Mouse (Mus musculus) spleen, embryonic (tissue): ENCODE results near the gene 4930579F01Rik.
"Not testable (repeated sequence)": the region's sequence is repeated elsewhere in the genome, so short reads cannot be mapped to it uniquely, and the experiment has no call there.

ENCODE experiments used
- CTCF ChIA-PET: fragments of 350-600 bp; sonication (Branson Sonifier 250); formaldehyde crosslinking; loops from one replicate; lab custom pipeline; 2022; lab: Charles Lee

The 4930579F01Rik gene

GRCm38 (mm10) chr3:138144642-138145171, 48.9 kb downstream of the 4930579F01Rik start, which contains the start of gene Mttp:
TSS of gene Mttp (minus strand) at chr3:138144968.
- CTCF ChIA-PET = interaction anchor here (0.5 to 1.6 kb wide), 6 partner anchors 154 to 387 kb away, joined by 3 to 26 read pairs (median 4); partner anchors contain the start of gene H2afz

- CTCF ChIA-PET = interaction anchor here (0.5 to 1.6 kb wide), 6 partner anchors 153 to 388 kb away, joined by 3 to 12 read pairs (median 4); no protein-coding TSS in a partner anchor
These were observed 49.5 kb downstream of the 4930579F01Rik start for GRCm38 (mm10) chr3:138144060-138144641.

GRCm38 (mm10) chr3:138143315-138144059, 50.1 kb downstream of the 4930579F01Rik start, which contains the start of gene Trmt10a:
TSS of gene Trmt10a (plus strand) at chr3:138143448.
- CTCF ChIA-PET = interaction anchor here (0.7 to 1.6 kb wide), 4 partner anchors 152 to 366 kb away, joined by 3 to 12 read pairs (median 4); no protein-coding TSS in a partner anchor

- CTCF ChIA-PET = no interaction called here
These were observed 50.8 kb downstream of the 4930579F01Rik start for GRCm38 (mm10) chr3:138142733-138143314.

DNA sequence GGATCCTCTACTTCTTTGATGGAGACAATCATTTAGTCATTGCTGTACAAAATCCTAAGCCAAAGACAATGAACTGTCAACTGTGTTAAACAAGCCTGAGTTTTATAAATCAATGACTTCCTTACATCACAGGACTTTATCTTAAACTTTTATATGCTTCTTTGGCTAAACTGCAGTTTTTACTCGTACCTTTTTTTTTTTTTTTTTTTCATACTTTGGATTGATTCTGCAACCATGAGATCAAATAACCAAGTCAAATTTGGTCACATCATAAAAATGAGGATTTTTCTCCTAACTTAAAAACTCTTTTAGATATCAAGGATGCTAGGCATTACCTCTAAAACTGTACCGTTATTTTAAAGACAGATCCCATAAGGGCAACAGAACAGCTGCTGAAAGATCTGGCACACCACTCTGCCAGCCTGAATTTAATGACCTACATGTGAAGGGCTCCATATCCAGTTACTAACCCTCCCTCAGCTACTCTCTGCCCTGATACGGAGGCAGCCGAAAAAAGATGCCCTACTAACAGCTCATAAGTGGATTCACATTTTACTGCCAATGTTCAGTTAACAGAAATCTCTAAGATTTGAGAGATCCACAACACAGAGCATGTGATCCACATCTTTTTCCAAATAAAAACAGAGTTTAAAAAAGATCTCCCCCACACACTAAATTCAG, 51.4 kb downstream of the 4930579F01Rik start:
- CTCF ChIA-PET = no interaction called here

GRCm38 (mm10) chr3:138139663-138140062, 54.0 kb downstream of the 4930579F01Rik start:
- CTCF ChIA-PET = no interaction called here

- CTCF ChIA-PET = not testable (repeated sequence)
These were observed 55.5 kb downstream of the 4930579F01Rik start for GRCm38 (mm10) chr3:138138146-138138545.

DNA sequence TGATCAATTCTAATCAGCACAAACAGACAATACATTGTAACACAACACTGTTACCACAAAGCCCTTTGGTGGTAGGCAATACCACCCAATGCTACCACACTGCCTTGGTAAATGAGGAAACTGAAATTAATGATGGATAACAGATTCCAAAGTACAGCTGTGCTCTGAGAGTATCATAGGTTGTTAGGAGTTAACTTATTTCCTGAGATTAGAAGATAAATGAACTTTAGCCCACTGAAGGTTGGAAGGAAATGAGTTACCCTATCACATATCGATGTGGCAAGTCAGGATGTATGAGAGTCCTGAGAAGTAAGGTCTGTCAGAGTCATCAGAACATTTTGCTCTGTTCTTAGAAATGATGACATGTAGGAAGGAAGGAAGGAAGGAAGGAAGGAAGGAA, 59.1 kb downstream of the 4930579F01Rik start:
- CTCF ChIA-PET = no interaction called here

GRCm38 (mm10) chr3:138133916-138134315, 59.7 kb downstream of the 4930579F01Rik start:
- CTCF ChIA-PET = no interaction called here

GRCm38 (mm10) chr3:138133463-138133862, 60.2 kb downstream of the 4930579F01Rik start:
- CTCF ChIA-PET = no interaction called here

- CTCF ChIA-PET = no interaction called here
These were observed 62.5 kb downstream of the 4930579F01Rik start for GRCm38 (mm10) chr3:138131168-138131567.

DNA sequence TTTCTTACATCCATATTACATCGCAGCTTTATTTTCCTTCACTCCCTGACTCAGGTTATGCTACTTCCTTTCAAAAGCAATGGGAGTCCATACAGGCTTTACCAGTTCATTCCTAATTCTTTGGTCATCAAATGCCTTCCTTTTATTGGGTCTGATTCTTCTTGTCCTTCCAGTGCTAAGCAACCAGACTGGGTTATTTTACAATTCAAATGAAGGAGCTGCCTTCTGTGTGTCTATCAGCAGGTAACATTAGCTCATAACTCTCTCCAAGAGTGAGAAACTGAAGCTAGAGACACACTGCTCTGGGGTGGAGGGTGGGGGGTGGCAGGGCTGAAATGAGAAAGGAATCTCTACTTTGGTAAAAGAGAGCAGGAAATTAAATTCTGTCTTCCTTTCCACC, 62.9 kb downstream of the 4930579F01Rik start:
- CTCF ChIA-PET = no interaction called here

DNA sequence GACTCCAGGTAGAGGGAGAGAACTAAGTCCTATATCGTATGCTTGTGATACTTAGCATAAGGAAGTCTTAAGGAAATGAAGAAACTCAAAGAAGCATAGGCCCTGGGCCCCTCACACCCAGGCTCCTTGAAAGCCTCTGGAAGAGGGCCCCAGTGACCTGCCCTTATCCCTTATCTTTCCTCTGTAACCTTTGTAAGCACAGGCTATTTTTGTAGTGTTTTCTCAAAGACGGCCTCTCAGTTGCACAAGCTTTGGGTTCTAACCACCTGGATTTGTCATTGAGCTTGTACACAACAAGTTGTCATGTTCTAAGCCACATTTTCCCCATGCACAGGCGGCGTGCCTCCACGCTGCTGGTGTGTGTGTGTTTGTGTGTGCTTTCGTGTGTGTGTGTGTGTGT, 64.5 kb downstream of the 4930579F01Rik start:
- CTCF ChIA-PET = no interaction called here

DNA sequence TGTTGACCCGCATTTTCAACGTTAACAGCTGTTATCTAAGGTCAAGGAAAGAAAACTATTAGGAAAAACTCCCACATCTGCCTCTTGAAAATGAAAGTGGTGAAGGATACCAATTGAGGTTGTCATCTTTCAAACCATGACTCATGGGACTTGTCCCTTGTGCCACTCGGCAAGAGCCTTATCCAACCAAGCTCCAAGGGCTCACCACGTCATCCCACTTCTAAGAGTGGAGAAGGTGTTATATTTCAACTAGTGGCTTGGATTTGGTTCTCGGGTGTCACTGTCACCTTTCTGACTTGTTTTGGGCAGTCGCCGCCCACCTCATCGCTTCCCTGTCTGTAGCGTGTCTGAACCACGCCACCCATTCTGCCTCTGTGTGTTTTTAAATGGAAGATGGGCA, 69.8 kb downstream of the 4930579F01Rik start:
- CTCF ChIA-PET = no interaction called here

DNA sequence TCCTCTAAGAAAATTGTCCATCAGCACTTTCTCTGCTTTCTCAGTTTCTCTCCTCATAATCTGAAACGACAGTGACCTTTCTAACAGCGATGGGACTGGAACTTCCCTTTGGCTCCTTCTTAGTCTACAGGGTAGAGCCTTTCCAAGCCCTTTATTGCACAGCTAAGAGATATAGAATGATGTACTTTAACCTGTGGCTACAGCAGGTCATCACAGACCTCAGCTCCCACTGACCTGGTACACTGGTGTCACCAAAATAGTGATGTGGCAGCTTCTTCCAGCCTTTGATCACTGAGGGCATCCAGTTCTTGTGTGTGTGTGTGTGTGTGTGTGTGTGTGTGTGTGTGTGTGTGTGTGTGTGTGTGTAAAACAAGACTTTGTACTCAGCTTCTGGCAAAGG, 72.2 kb downstream of the 4930579F01Rik start:
- CTCF ChIA-PET = no interaction called here

DNA sequence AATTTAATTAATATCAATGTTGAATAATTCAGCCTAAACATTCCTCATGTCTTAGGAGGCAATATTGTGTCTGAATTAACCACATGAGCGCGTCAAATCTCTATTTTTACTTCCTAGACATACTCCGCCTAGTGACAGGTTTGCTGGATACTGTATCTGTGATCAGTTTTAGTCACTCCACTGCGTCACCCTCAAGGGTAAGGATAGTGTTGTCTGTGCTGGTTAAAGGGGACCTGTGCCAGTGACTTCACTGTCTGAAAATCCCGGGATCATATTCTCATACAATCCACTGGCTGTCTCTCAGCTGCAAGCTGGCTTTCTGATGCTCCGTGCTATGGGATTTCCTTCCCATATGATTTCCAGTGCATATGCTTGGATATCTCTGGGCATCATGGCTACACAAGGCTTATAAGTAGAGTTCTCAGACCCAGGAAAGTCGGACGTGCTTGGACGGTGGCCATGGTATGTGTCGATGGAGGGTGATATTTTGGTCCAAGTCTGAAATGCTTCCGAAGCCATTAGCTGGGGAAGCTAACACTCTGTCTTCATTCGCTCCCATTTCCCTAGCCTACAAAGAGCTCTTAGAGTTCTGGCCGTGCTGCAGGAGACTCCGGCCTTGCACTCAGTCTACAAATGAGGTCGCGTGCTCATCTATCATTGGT, 74.0 kb downstream of the 4930579F01Rik start:
- CTCF ChIA-PET = no interaction called here

DNA sequence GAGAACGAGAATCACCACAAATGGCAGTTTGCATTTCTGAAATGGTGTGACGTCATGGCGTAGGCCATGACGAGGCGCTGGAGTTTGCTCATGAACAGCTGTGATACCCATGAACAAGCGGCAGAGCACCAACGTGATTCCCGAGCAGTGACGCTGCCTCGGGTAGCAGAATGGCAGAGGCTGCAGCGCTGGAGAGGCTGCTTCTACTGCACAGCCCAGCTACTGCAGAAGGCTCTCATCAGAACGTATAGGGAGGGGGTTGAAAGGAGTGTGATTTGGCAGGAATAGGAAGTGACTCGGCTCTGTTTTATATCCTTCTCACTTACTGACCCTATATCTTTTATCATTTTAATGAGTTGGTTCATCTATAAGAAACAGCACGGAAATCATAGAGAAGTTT, 74.8 kb downstream of the 4930579F01Rik start:
- CTCF ChIA-PET = no interaction called here

DNA sequence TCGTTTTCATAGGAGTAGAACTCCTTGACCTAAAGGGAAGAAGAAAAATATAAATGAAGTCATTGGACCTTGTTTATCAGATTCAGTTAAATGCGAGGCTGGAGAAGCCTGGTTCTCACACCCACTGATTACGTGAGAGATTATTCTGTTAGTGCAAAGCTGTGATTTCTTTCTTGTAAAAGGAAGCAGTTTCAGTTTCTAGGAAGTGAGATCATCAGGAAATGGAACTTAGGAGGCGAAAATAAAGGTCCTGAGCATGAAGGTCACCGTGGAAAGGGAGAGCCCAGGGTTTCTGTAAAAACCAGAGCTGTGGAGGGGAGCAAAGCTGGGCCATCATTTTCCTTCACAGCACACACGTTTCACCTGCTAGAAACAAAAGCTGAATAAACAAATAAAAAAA, 75.2 kb downstream of the 4930579F01Rik start:
- CTCF ChIA-PET = no interaction called here

DNA sequence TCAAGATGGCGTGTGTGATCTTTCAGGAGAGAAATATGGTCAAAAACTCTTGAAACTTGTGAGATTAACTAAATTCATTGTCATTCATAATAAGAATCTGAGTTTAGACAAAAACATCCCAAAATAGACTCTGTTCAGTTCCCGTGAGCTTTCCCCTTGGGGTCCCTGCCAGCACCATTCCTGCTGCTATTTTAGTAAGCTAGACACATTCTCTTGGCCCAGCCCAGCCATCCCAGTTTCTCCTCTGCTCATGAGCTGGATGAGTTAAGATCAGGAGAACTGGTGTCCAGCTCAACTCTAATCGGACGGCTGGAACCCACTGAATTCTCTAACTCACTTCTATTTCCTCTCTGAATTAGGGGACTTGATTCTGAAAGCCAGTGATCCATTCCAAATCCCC, 76.8 kb downstream of the 4930579F01Rik start:
- CTCF ChIA-PET = no interaction called here

DNA sequence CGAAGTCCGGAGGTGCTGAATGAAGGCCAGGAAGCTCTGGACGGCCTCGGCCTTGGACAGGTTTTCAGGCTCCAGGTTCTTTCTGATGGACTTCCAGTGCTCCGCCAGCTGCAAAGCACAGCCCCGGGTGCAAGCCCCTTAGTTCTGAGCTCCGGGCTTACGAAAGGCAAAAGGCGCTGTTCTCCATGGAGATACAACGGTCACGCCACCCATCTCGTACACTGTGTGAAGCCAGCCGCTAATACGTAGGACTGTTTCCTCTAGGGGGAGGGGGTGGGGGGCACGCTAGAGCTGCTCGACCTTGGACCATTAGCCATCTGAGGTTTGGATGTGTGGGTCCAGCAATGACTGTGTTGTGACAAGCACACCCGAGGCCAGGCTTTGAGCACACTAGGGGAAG, 79.5 kb downstream of the 4930579F01Rik start:
- CTCF ChIA-PET = no interaction called here
